ENCODE assay signal across 12 mouse cellular contexts in genomic region chr1:194687746-194688145, GRCm38 (mm10).
DNase-seq lines count a peak whose midpoint lies in the region; ATAC-seq and TF ChIP-seq lines count a peak whose summit lies in the region.
"Had no signal": no experiment of that assay in that cellular context is flagged by ENCODE, and none has a peak within 500 bp of the region (broad histone marks: within the 10 kb centered on the region; RNA-seq: fewer than 3 reads in every experiment).

No protein-coding gene starts in this region.

- peak; percentile 13 for DNase-seq in forebrain, embryonic 14.5 days (ENCODE audit: low spot score)
- no peak for DNase-seq in forebrain, embryonic 10.5 days (ENCODE audit: extremely low spot score, low spot score)
- no peak for DNase-seq in limb, embryonic 14.5 days (ENCODE audit: low spot score)
- DNase-seq in limb, embryonic 10.5 days (ENCODE audit: low spot score), result no peak
- no peak for DNase-seq in heart, embryonic 10.5 days (ENCODE audit: low spot score)
- peak; percentile 9 to 27 for DNase-seq in lung, postnatal 4 days
- no peak for DNase-seq in hindbrain, postnatal 0 days (ENCODE audit: low spot score)
- no peak for DNase-seq in gastrocnemius, postnatal 25 days
- DNase-seq: cerebellum, adult 8-10 months; kidney, postnatal 25 days had no signal

- no peaks in the 10 kb centered on the region for H3K9me3 ChIP-seq in forebrain, embryonic 14.5 days (replicated peaks; ENCODE audit: control insufficient read depth, low read length)
- no peaks in the 10 kb centered on the region for H3K9me3 ChIP-seq in forebrain, embryonic 10.5 days
- H3K9me3 ChIP-seq in limb, embryonic 14.5 days (ENCODE audit: control insufficient read depth, low read length), result no peaks in the 10 kb centered on the region
- H3K9me3 ChIP-seq in limb, embryonic 10.5 days (replicated peaks), result no peaks in the 10 kb centered on the region
- H3K9me3 ChIP-seq in heart, embryonic 10.5 days, result no peaks in the 10 kb centered on the region
- no peaks in the 10 kb centered on the region for H3K9me3 ChIP-seq in hindbrain, postnatal 0 days (ENCODE audit: low read length)

- peaks cover 7% of the 10 kb centered on the region; the same call in 1 of the 2 replicates for H3K36me3 ChIP-seq in forebrain, embryonic 14.5 days (ENCODE audit: control insufficient read depth, insufficient read depth, low read length)
- no peaks in the 10 kb centered on the region for H3K36me3 ChIP-seq in forebrain, embryonic 10.5 days (replicated peaks)
- H3K36me3 ChIP-seq in limb, embryonic 14.5 days (ENCODE audit: control insufficient read depth, insufficient read depth, low read length), result no peaks in the 10 kb centered on the region
- no peaks in the 10 kb centered on the region for H3K36me3 ChIP-seq in limb, embryonic 10.5 days
- no peaks in the 10 kb centered on the region for H3K36me3 ChIP-seq in heart, embryonic 10.5 days
- H3K36me3 ChIP-seq in hindbrain, postnatal 0 days (ENCODE audit: insufficient read depth, low read length), result no peaks in the 10 kb centered on the region

- no peak overlapping the region for H3K9ac ChIP-seq in forebrain, embryonic 14.5 days (ENCODE audit: low read length)
- no peak overlapping the region for H3K9ac ChIP-seq in limb, embryonic 14.5 days (ENCODE audit: low read depth, low read length, severe bottlenecking)
- no peak overlapping the region for H3K9ac ChIP-seq in hindbrain, postnatal 0 days (replicated peaks; ENCODE audit: low read length)

- no peak overlapping the region for H3K4me2 ChIP-seq in forebrain, embryonic 14.5 days (ENCODE audit: low read length)
- H3K4me2 ChIP-seq in limb, embryonic 14.5 days (replicated peaks; ENCODE audit: low read depth, low read length, severe bottlenecking), result no peak overlapping the region
- no peak overlapping the region for H3K4me2 ChIP-seq in hindbrain, postnatal 0 days (ENCODE audit: low read depth, low read length)
- H3K4me2 ChIP-seq: liver, embryonic 11.5 days had no signal

- WGBS in forebrain, embryonic 14.5 days, result 64% methylated on average over 1 of the region's 1 CpGs
- WGBS in forebrain, embryonic 10.5 days, result 65% methylated on average over 1 of the region's 1 CpGs
- WGBS in limb, embryonic 14.5 days, result 32% methylated on average over 1 of the region's 1 CpGs
- 43% methylated on average over 1 of the region's 1 CpGs for WGBS in limb, embryonic 10.5 days
- 13% methylated on average over 1 of the region's 1 CpGs for WGBS in heart, embryonic 10.5 days
- 72% methylated on average over 1 of the region's 1 CpGs for WGBS in hindbrain, postnatal 0 days

- TF ChIP-seq CTCF in hindbrain, postnatal 0 days (IDR thresholded peaks at IDR 0.05; ENCODE audit: low read depth), result no peak

- no peak overlapping the region for H3K4me3 ChIP-seq in forebrain, embryonic 14.5 days (ENCODE audit: low read depth, low read length)
- H3K4me3 ChIP-seq in forebrain, embryonic 10.5 days, result no peak overlapping the region
- no peak overlapping the region for H3K4me3 ChIP-seq in limb, embryonic 14.5 days (replicated peaks; ENCODE audit: low read length)
- H3K4me3 ChIP-seq in limb, embryonic 10.5 days, result no peak overlapping the region
- H3K4me3 ChIP-seq in heart, embryonic 10.5 days, result no peak overlapping the region
- no peak overlapping the region for H3K4me3 ChIP-seq in hindbrain, postnatal 0 days (ENCODE audit: low read length)

- no peak for ATAC-seq in forebrain, embryonic 14.5 days
- ATAC-seq in limb, embryonic 14.5 days (ENCODE audit: low FRiP score, low read depth), result peak; percentile 34; the same call in 1 of the 2 replicates
- no peak for ATAC-seq in hindbrain, postnatal 0 days
- ATAC-seq: inflammation-experienced regulatory T-cells, adult 6 months had no signal

- H3K27me3 ChIP-seq in forebrain, embryonic 14.5 days (replicated peaks; ENCODE audit: control insufficient read depth, insufficient read depth, low read length), result no peaks in the 10 kb centered on the region
- H3K27me3 ChIP-seq in forebrain, embryonic 10.5 days (ENCODE audit: poor library complexity, severe bottlenecking), result no peaks in the 10 kb centered on the region
- H3K27me3 ChIP-seq in limb, embryonic 14.5 days (ENCODE audit: control insufficient read depth, insufficient read depth, low read length), result no peaks in the 10 kb centered on the region
- H3K27me3 ChIP-seq in limb, embryonic 10.5 days (ENCODE audit: low read depth, poor library complexity, severe bottlenecking), result peaks cover 5% of the 10 kb centered on the region; the same call in 1 of the 2 replicates
- no peaks in the 10 kb centered on the region for H3K27me3 ChIP-seq in heart, embryonic 10.5 days (ENCODE audit: insufficient read depth, poor library complexity, severe bottlenecking)
- H3K27me3 ChIP-seq in hindbrain, postnatal 0 days (ENCODE audit: insufficient read depth, low read length), result no peaks in the 10 kb centered on the region

- no peak for TF ChIP-seq POLR2A in limb, embryonic 14.5 days (IDR thresholded peaks at IDR 0.05; ENCODE audit: borderline replicate concordance, extremely low read depth, insufficient read depth, insufficient read length)

- H3K4me1 ChIP-seq in forebrain, embryonic 14.5 days (ENCODE audit: control insufficient read depth, insufficient read depth, low read length), result peaks cover 13% of the 10 kb centered on the region
- peaks cover 6% of the 10 kb centered on the region; the same call in 1 of the 2 replicates for H3K4me1 ChIP-seq in forebrain, embryonic 10.5 days
- H3K4me1 ChIP-seq in limb, embryonic 14.5 days (ENCODE audit: control insufficient read depth, insufficient read depth, low read length), result no peaks in the 10 kb centered on the region
- peaks cover 25% of the 10 kb centered on the region for H3K4me1 ChIP-seq in limb, embryonic 10.5 days
- H3K4me1 ChIP-seq in heart, embryonic 10.5 days, result peaks cover 45% of the 10 kb centered on the region
- H3K4me1 ChIP-seq in hindbrain, postnatal 0 days (ENCODE audit: insufficient read depth, low read length), result 0 out of 2 replicates have a peak, but pooled peaks cover 5% of the 10 kb centered on the region

- no peak overlapping the region for H3K27ac ChIP-seq in forebrain, embryonic 14.5 days (ENCODE audit: low read depth, low read length)
- H3K27ac ChIP-seq in forebrain, embryonic 10.5 days, result no peak overlapping the region
- H3K27ac ChIP-seq in limb, embryonic 14.5 days (replicated peaks; ENCODE audit: low read depth, low read length), result no peak overlapping the region
- H3K27ac ChIP-seq in limb, embryonic 10.5 days, result no peak overlapping the region
- H3K27ac ChIP-seq in heart, embryonic 10.5 days, result peak overlapping the region; percentile 77
- H3K27ac ChIP-seq in hindbrain, postnatal 0 days, result no peak overlapping the region

Comparison
In these comparisons a context has a peak if more than half of its experiments do, and no peak if none do; other contexts are left out.
1. DNase-seq: peak in forebrain, embryonic 14.5 days (single experiment) and lung, postnatal 4 days (2 of 2); none in forebrain, embryonic 10.5 days (single experiment), limb, embryonic 14.5 days (single experiment), limb, embryonic 10.5 days (single experiment), heart, embryonic 10.5 days (single experiment), hindbrain, postnatal 0 days (single experiment) and gastrocnemius, postnatal 25 days (single experiment).